Mouse (Mus musculus): ENCODE data around the gene Mc3r. TPM values are rescaled to one million over a fixed set of nuclear protein-coding genes. Genes with fewer than 3 reads are reported as not detected.

Gene Mc3r
- polyA plus RNA-seq, 1 experiment from 2014 or later = 0.14 TPM

- ATAC-seq (ENCODE audit: low FRiP score, low read depth) = no peak
- no peaks in the 10 kb centered on the region for H3K36me3 ChIP-seq
- H3K4me2 ChIP-seq (replicated peaks) = no peak overlapping the region
- no peak overlapping the region for H3K4me3 ChIP-seq
- H3K4me1 ChIP-seq = no peaks in the 10 kb centered on the region
- H3K27ac ChIP-seq = no peak overlapping the region
- H3K9me3 ChIP-seq = no peaks in the 10 kb centered on the region
- 28% methylated on average over 12 of the region's 12 CpGs for WGBS
- no peaks in the 10 kb centered on the region for H3K27me3 ChIP-seq
- H3K9ac ChIP-seq = no peak overlapping the region
Measured at GRCm38 (mm10) chr2:172257471-172258065, 9.3 kb downstream of the Mc3r start.

- no peaks in the 10 kb centered on the region for H3K27me3 ChIP-seq
- no peak overlapping the region for H3K4me2 ChIP-seq (replicated peaks)
- H3K36me3 ChIP-seq = no peaks in the 10 kb centered on the region
- ATAC-seq (ENCODE audit: low FRiP score, low read depth) = no peak
- no peak overlapping the region for H3K4me3 ChIP-seq
- no peaks in the 10 kb centered on the region for H3K9me3 ChIP-seq
- H3K9ac ChIP-seq = no peak overlapping the region
- WGBS = 76% methylated on average over 5 of the region's 5 CpGs
- H3K4me1 ChIP-seq = no peaks in the 10 kb centered on the region
- no peak overlapping the region for H3K27ac ChIP-seq
Measured at GRCm38 (mm10) chr2:172260064-172260463, 11.8 kb downstream of the Mc3r start.

GRCm38 (mm10) chr2:172261441-172261840 is 13.1 kb downstream of the Mc3r start:
- 77% methylated on average over 4 of the region's 4 CpGs for whole genome bisulfite sequencing
- H3K9ac ChIP-seq = no peak overlapping the region
- H3K27ac ChIP-seq = no peak overlapping the region
- H3K4me3 ChIP-seq = no peak overlapping the region
- no peaks in the 10 kb centered on the region for H3K36me3 ChIP-seq
- H3K9me3 ChIP-seq = no peaks in the 10 kb centered on the region
- no peak; the same call in 1 of the 2 replicates for ATAC-seq (ENCODE audit: low FRiP score, low read depth)
- H3K27me3 ChIP-seq = no peaks in the 10 kb centered on the region
- no peak overlapping the region for H3K4me2 ChIP-seq (replicated peaks)
- H3K4me1 ChIP-seq = no peaks in the 10 kb centered on the region

GRCm38 (mm10) chr2:172263216-172263615 is 14.9 kb downstream of the Mc3r start:
- ATAC-seq (ENCODE audit: low FRiP score, low read depth) = no peak
- Histone ChIP-seq H3K27ac (no peak overlapping the region), H3K4me2 (replicated peaks) (no peak overlapping the region), H3K9me3 (no peaks in the 10 kb centered on the region), H3K27me3 (no peaks in the 10 kb centered on the region), H3K9ac (no peak overlapping the region), H3K36me3 (no peaks in the 10 kb centered on the region), H3K4me3 (no peak overlapping the region), H3K4me1 (no peaks in the 10 kb centered on the region)
- WGBS = 93% methylated on average over 6 of the region's 6 CpGs

GRCm38 (mm10) chr2:172269907-172270306 is 21.6 kb downstream of the Mc3r start:
- ATAC-seq (ENCODE audit: low FRiP score, low read depth) = no peak
- no peak overlapping the region for H3K9ac ChIP-seq
- no peaks in the 10 kb centered on the region for H3K36me3 ChIP-seq
- no peak overlapping the region for H3K4me3 ChIP-seq
- H3K27ac ChIP-seq = peak overlapping the region; percentile 58; the same call in 1 of the 2 replicates
- H3K27me3 ChIP-seq = no peaks in the 10 kb centered on the region
- peaks cover 20% of the 10 kb centered on the region for H3K4me1 ChIP-seq
- 90% methylated on average over 11 of the region's 11 CpGs for WGBS
- H3K9me3 ChIP-seq = no peaks in the 10 kb centered on the region
- H3K4me2 ChIP-seq (replicated peaks) = no peak overlapping the region

- no peak overlapping the region for H3K4me3 ChIP-seq
- no peak overlapping the region for H3K4me2 ChIP-seq (replicated peaks)
- 27% methylated on average over 9 of the region's 9 CpGs for WGBS
- no peaks in the 10 kb centered on the region for H3K27me3 ChIP-seq
- H3K4me1 ChIP-seq = peaks cover 20% of the 10 kb centered on the region
- peak overlapping the region; percentile 65; the same call in 1 of the 2 replicates for H3K27ac ChIP-seq
- peak; percentile 40; the same call in 1 of the 2 replicates for ATAC-seq (ENCODE audit: low FRiP score, low read depth)
- no peaks in the 10 kb centered on the region for H3K36me3 ChIP-seq
- H3K9ac ChIP-seq = no peak overlapping the region
- H3K9me3 ChIP-seq = no peaks in the 10 kb centered on the region
Measured at GRCm38 (mm10) chr2:172270485-172270944, 22.2 kb downstream of the Mc3r start.

GRCm38 (mm10) chr2:172270974-172271697 is 22.8 kb downstream of the Mc3r start:
- Histone ChIP-seq H3K36me3 (no peaks in the 10 kb centered on the region), H3K9ac (no peak overlapping the region), H3K27me3 (no peaks in the 10 kb centered on the region), H3K4me3 (no peak overlapping the region), H3K9me3 (no peaks in the 10 kb centered on the region), H3K4me1 (peaks cover 20% of the 10 kb centered on the region), H3K4me2 (replicated peaks) (no peak overlapping the region), H3K27ac (peak overlapping the region; percentile 65)
- 0 out of 2 replicates have a peak, but pooled peaks have one; percentile 8 for ATAC-seq (ENCODE audit: low FRiP score, low read depth)
- 57% methylated on average over 12 of the region's 12 CpGs for WGBS

- Histone ChIP-seq H3K36me3 (no peaks in the 10 kb centered on the region), H3K4me2 (replicated peaks) (no peak overlapping the region), H3K27me3 (no peaks in the 10 kb centered on the region), H3K9me3 (no peaks in the 10 kb centered on the region), H3K4me3 (no peak overlapping the region), H3K4me1 (peaks cover 19% of the 10 kb centered on the region), H3K9ac (no peak overlapping the region), H3K27ac (no peak overlapping the region)
- 74% methylated on average over 8 of the region's 8 CpGs for WGBS
- ATAC-seq (ENCODE audit: low FRiP score, low read depth) = no peak
Measured at GRCm38 (mm10) chr2:172274662-172275061, 26.4 kb downstream of the Mc3r start.

- no peak for ATAC-seq (ENCODE audit: low FRiP score, low read depth)
- no peak overlapping the region for H3K4me2 ChIP-seq (replicated peaks)
- no peak overlapping the region for H3K27ac ChIP-seq
- no peaks in the 10 kb centered on the region for H3K27me3 ChIP-seq
- H3K36me3 ChIP-seq = no peaks in the 10 kb centered on the region
- no peak overlapping the region for H3K4me3 ChIP-seq
- H3K9ac ChIP-seq = no peak overlapping the region
- no peaks in the 10 kb centered on the region for H3K9me3 ChIP-seq
- peaks cover 4% of the 10 kb centered on the region; the same call in 1 of the 2 replicates for H3K4me1 ChIP-seq
- 71% methylated on average over 5 of the region's 5 CpGs for WGBS
Measured at GRCm38 (mm10) chr2:172276155-172276554, 27.9 kb downstream of the Mc3r start.

- peaks cover 16% of the 10 kb centered on the region for H3K4me1 ChIP-seq
- no peak overlapping the region for H3K9ac ChIP-seq
- no peak overlapping the region for H3K27ac ChIP-seq
- H3K27me3 ChIP-seq = no peaks in the 10 kb centered on the region
- H3K4me2 ChIP-seq (replicated peaks) = no peak overlapping the region
- no peaks in the 10 kb centered on the region for H3K36me3 ChIP-seq
- no peaks in the 10 kb centered on the region for H3K9me3 ChIP-seq
- H3K4me3 ChIP-seq = no peak overlapping the region
- WGBS = 94% methylated on average over 3 of the region's 3 CpGs
- ATAC-seq (ENCODE audit: low FRiP score, low read depth) = no peak
Measured at GRCm38 (mm10) chr2:172278979-172279378, 30.7 kb downstream of the Mc3r start.

GRCm38 (mm10) chr2:172282071-172282710 is 33.9 kb downstream of the Mc3r start:
- H3K27ac ChIP-seq = peak overlapping the region; percentile 48; the same call in 1 of the 2 replicates
- 58% methylated on average over 19 of the region's 19 CpGs for WGBS
- peak; percentile 51; the same call in 1 of the 2 replicates for ATAC-seq (ENCODE audit: low FRiP score, low read depth)
- no peaks in the 10 kb centered on the region for H3K36me3 ChIP-seq
- H3K4me3 ChIP-seq = no peak overlapping the region
- no peak overlapping the region for H3K9ac ChIP-seq
- no peak overlapping the region for H3K4me2 ChIP-seq (replicated peaks)
- peaks cover 16% of the 10 kb centered on the region for H3K4me1 ChIP-seq
- no peaks in the 10 kb centered on the region for H3K27me3 ChIP-seq
- H3K9me3 ChIP-seq = no peaks in the 10 kb centered on the region

GRCm38 (mm10) chr2:172287715-172288114 is 39.4 kb downstream of the Mc3r start:
- ATAC-seq (ENCODE audit: low FRiP score, low read depth) = no peak
- no peak overlapping the region for H3K9ac ChIP-seq
- no peaks in the 10 kb centered on the region for H3K9me3 ChIP-seq

More at GRCm38 (mm10) chr2:172287715-172288114, 39.4 kb downstream of the Mc3r start:
- H3K4me1 ChIP-seq = peaks cover 3% of the 10 kb centered on the region; the same call in 1 of the 2 replicates
- H3K27ac ChIP-seq = no peak overlapping the region
- no peak overlapping the region for H3K4me3 ChIP-seq
- no peaks in the 10 kb centered on the region for H3K27me3 ChIP-seq
- no peak overlapping the region for H3K4me2 ChIP-seq (replicated peaks)
- H3K36me3 ChIP-seq = no peaks in the 10 kb centered on the region
- 97% methylated on average over 1 of the region's 1 CpGs for WGBS
